Mouse (Mus musculus) lung, adult 2 months (tissue): Measurements from ENCODE around the gene Atp13a3.

Experiments
- CTCF ChIP-seq: fragments of 200-500 bp; IDR thresholded peaks from 2 replicates; pipeline ENCODE4 v1.5.1; 2011; ENCODE audit warnings: mild to moderate bottlenecking, low read length, control low read depth; ENCODE audit not compliant: insufficient read depth
- POLR2A ChIP-seq: fragments of 200-500 bp; IDR thresholded peaks from 2 replicates; pipeline ENCODE4 v1.6.1; 2011; ENCODE audit warnings: low read depth, mild to moderate bottlenecking, control low read depth, low read length, borderline replicate concordance; ENCODE audit errors: extremely low read depth

GRCm38 (mm10) chr16:30296601-30297275 is 109.0 kb downstream of the Atp13a3 start:
- TF ChIP-seq POLR2A, result no peak
- TF ChIP-seq CTCF, result no peak
